Mouse (Mus musculus): ENCODE data around the gene Oxld1. TPM values are rescaled to one million over a fixed set of nuclear protein-coding genes. Genes with fewer than 3 reads are reported as not detected.

Gene Oxld1
- polyA plus RNA-seq (2012; ENCODE audit: insufficient read depth, insufficient read length, missing spikeins): 11.4 and 15.4 TPM in 2 replicates

GRCm38 (mm10) chr11:120457772-120458751, at the start of gene Oxld1, which contains the start of gene Ccdc137:
Oxld1 (minus strand) TSS chr11:120458068.
Ccdc137 (plus strand) TSS chr11:120458115.
- TF ChIP-seq CTCF (IDR thresholded peaks at IDR 0.05; ENCODE audit: low read depth, low read length) (no peak), POLR2A (IDR thresholded peaks at IDR 0.05; ENCODE audit: borderline replicate concordance, low read depth, low read length) (no peak)
- H3K27ac ChIP-seq (ENCODE audit: insufficient read depth, low read depth, low read length): peak within 1 kb of the TSS; percentile 89
- peaks cover 15% of the 10 kb centered on the region for H3K4me1 ChIP-seq (ENCODE audit: control insufficient read depth, insufficient read depth, low read length)
- H3K4me3 ChIP-seq (ENCODE audit: insufficient read depth, low read length): peak within 1 kb of the TSS; percentile 78

GRCm38 (mm10) chr11:120506899-120507298, 49.0 kb upstream of the Oxld1 start:
- peaks cover 9% of the 10 kb centered on the region for H3K4me1 ChIP-seq (ENCODE audit: control insufficient read depth, insufficient read depth, low read length)
- H3K4me3 ChIP-seq (ENCODE audit: insufficient read depth, low read length): no peak overlapping the region

GRCm38 (mm10) chr11:120505661-120506060, 47.8 kb upstream of the Oxld1 start:
- peaks cover 7% of the 10 kb centered on the region for H3K4me1 ChIP-seq (ENCODE audit: control insufficient read depth, insufficient read depth, low read length)
- no peak overlapping the region for H3K4me3 ChIP-seq (ENCODE audit: insufficient read depth, low read length)
- H3K27ac ChIP-seq (ENCODE audit: insufficient read depth, low read depth, low read length): no peak overlapping the region
- TF ChIP-seq CTCF (IDR thresholded peaks at IDR 0.05; ENCODE audit: low read depth, low read length) (no peak), POLR2A (IDR thresholded peaks at IDR 0.05; ENCODE audit: borderline replicate concordance, low read depth, low read length) (no peak)

More at GRCm38 (mm10) chr11:120506899-120507298, 49.0 kb upstream of the Oxld1 start:
- no peak overlapping the region for H3K27ac ChIP-seq (ENCODE audit: insufficient read depth, low read depth, low read length)
- no peak for TF ChIP-seq CTCF (IDR thresholded peaks at IDR 0.05; ENCODE audit: low read depth, low read length)
- TF ChIP-seq POLR2A (IDR thresholded peaks at IDR 0.05; ENCODE audit: borderline replicate concordance, low read depth, low read length): no peak

GRCm38 (mm10) chr11:120501701-120502100, 43.8 kb upstream of the Oxld1 start:
- no peak for TF ChIP-seq CTCF (IDR thresholded peaks at IDR 0.05; ENCODE audit: low read depth, low read length)
- TF ChIP-seq POLR2A (IDR thresholded peaks at IDR 0.05; ENCODE audit: borderline replicate concordance, low read depth, low read length): no peak
- Histone ChIP-seq H3K27ac (ENCODE audit: insufficient read depth, low read depth, low read length) (no peak overlapping the region), H3K4me1 (ENCODE audit: control insufficient read depth, insufficient read depth, low read length) (peaks cover 7% of the 10 kb centered on the region; the same call in 1 of the 2 replicates), H3K4me3 (ENCODE audit: insufficient read depth, low read length) (no peak overlapping the region)

GRCm38 (mm10) chr11:120501018-120501417, 43.1 kb upstream of the Oxld1 start:
- Histone ChIP-seq H3K4me1 (ENCODE audit: control insufficient read depth, insufficient read depth, low read length) (peaks cover 7% of the 10 kb centered on the region; the same call in 1 of the 2 replicates), H3K4me3 (ENCODE audit: insufficient read depth, low read length) (no peak overlapping the region), H3K27ac (ENCODE audit: insufficient read depth, low read depth, low read length) (no peak overlapping the region)
- TF ChIP-seq POLR2A (IDR thresholded peaks at IDR 0.05; ENCODE audit: borderline replicate concordance, low read depth, low read length) (no peak), CTCF (IDR thresholded peaks at IDR 0.05; ENCODE audit: low read depth, low read length) (no peak)

GRCm38 (mm10) chr11:120500357-120500756, 42.5 kb upstream of the Oxld1 start:
- TF ChIP-seq POLR2A (IDR thresholded peaks at IDR 0.05; ENCODE audit: borderline replicate concordance, low read depth, low read length) (no peak), CTCF (IDR thresholded peaks at IDR 0.05; ENCODE audit: low read depth, low read length) (no peak)
- Histone ChIP-seq H3K4me3 (ENCODE audit: insufficient read depth, low read length) (no peak overlapping the region), H3K27ac (ENCODE audit: insufficient read depth, low read depth, low read length) (no peak overlapping the region), H3K4me1 (ENCODE audit: control insufficient read depth, insufficient read depth, low read length) (peaks cover 7% of the 10 kb centered on the region; the same call in 1 of the 2 replicates)

- no peak for TF ChIP-seq CTCF (IDR thresholded peaks at IDR 0.05; ENCODE audit: low read depth, low read length)
- no peak for TF ChIP-seq POLR2A (IDR thresholded peaks at IDR 0.05; ENCODE audit: borderline replicate concordance, low read depth, low read length)
- no peak overlapping the region for H3K4me3 ChIP-seq (ENCODE audit: insufficient read depth, low read length)
- no peak overlapping the region for H3K27ac ChIP-seq (ENCODE audit: insufficient read depth, low read depth, low read length)
- H3K4me1 ChIP-seq (ENCODE audit: control insufficient read depth, insufficient read depth, low read length): peaks cover 7% of the 10 kb centered on the region; the same call in 1 of the 2 replicates
These were observed 42.0 kb upstream of the Oxld1 start for GRCm38 (mm10) chr11:120499894-120500293.

- no peak overlapping the region for H3K27ac ChIP-seq (ENCODE audit: insufficient read depth, low read depth, low read length)
- TF ChIP-seq CTCF (IDR thresholded peaks at IDR 0.05; ENCODE audit: low read depth, low read length): no peak
- no peak for TF ChIP-seq POLR2A (IDR thresholded peaks at IDR 0.05; ENCODE audit: borderline replicate concordance, low read depth, low read length)
- H3K4me1 ChIP-seq (ENCODE audit: control insufficient read depth, insufficient read depth, low read length): peaks cover 13% of the 10 kb centered on the region
- H3K4me3 ChIP-seq (ENCODE audit: insufficient read depth, low read length): no peak overlapping the region
These were observed 41.0 kb upstream of the Oxld1 start for GRCm38 (mm10) chr11:120498891-120499290.

- Histone ChIP-seq H3K27ac (ENCODE audit: insufficient read depth, low read depth, low read length) (no peak overlapping the region), H3K4me1 (ENCODE audit: control insufficient read depth, insufficient read depth, low read length) (peaks cover 20% of the 10 kb centered on the region), H3K4me3 (ENCODE audit: insufficient read depth, low read length) (no peak overlapping the region)
- TF ChIP-seq CTCF (IDR thresholded peaks at IDR 0.05; ENCODE audit: low read depth, low read length) (no peak), POLR2A (IDR thresholded peaks at IDR 0.05; ENCODE audit: borderline replicate concordance, low read depth, low read length) (no peak)
These were observed 40.4 kb upstream of the Oxld1 start for GRCm38 (mm10) chr11:120498226-120498625.

- TF ChIP-seq POLR2A (IDR thresholded peaks at IDR 0.05; ENCODE audit: borderline replicate concordance, low read depth, low read length) (no peak), CTCF (IDR thresholded peaks at IDR 0.05; ENCODE audit: low read depth, low read length) (no peak)
- Histone ChIP-seq H3K27ac (ENCODE audit: insufficient read depth, low read depth, low read length) (no peak overlapping the region), H3K4me3 (ENCODE audit: insufficient read depth, low read length) (no peak overlapping the region), H3K4me1 (ENCODE audit: control insufficient read depth, insufficient read depth, low read length) (peaks cover 23% of the 10 kb centered on the region)
These were observed 39.6 kb upstream of the Oxld1 start for GRCm38 (mm10) chr11:120497436-120497835.
